Mouse (Mus musculus): Measurements from ENCODE around the gene Fez2.

Fez2 gene

GRCm38 (mm10) chr17:78368481-78368880 is 49.5 kb downstream of the Fez2 start:
- no peak for DNase-seq (ENCODE audit: low read depth, low spot score)

GRCm38 (mm10) chr17:78366070-78366469 is 51.9 kb downstream of the Fez2 start:
- no peak for DNase-seq (ENCODE audit: low read depth, low spot score)

- no peak for DNase-seq (ENCODE audit: low read depth, low spot score)
These were observed 53.2 kb downstream of the Fez2 start for GRCm38 (mm10) chr17:78364555-78365302.

- DNase-seq (ENCODE audit: low read depth, low spot score) = peak; percentile 80
These were observed 55.8 kb downstream of the Fez2 start for GRCm38 (mm10) chr17:78361939-78362728.

GRCm38 (mm10) chr17:78358251-78358726 is 59.7 kb downstream of the Fez2 start:
- no peak for DNase-seq (ENCODE audit: low read depth, low spot score)

GRCm38 (mm10) chr17:78357753-78358152 is 60.2 kb downstream of the Fez2 start:
- no peak for DNase-seq (ENCODE audit: low read depth, low spot score)

- DNase-seq (ENCODE audit: low read depth, low spot score) = no peak
These were observed 62.3 kb downstream of the Fez2 start for GRCm38 (mm10) chr17:78355611-78356010.

DNA sequence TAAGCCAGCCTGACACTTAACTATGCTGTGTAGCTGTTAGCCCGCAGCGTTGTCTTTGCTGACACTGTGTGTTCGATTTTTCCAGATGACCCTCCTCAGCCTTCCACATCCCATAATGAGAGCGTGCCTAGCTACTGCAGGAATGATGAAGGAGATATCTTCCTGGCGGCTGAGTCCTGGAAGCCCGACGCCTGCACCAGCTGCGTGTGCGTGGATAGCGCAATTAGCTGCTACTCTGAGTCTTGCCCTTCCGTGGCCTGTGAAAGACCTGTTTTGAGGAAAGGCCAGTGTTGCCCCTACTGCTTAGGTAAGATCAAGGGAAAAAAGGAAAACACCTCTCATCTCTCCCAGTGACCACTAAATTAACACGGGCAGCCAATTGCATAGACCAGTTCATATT is 63.1 kb downstream of the Fez2 start:
- DNase-seq (ENCODE audit: low read depth, low spot score) = no peak

- DNase-seq (ENCODE audit: low read depth, low spot score) = no peak
These were observed 63.5 kb downstream of the Fez2 start for GRCm38 (mm10) chr17:78354411-78354810.

GRCm38 (mm10) chr17:78352500-78352855 is 65.5 kb downstream of the Fez2 start:
- peak; percentile 74 for DNase-seq (ENCODE audit: low read depth, low spot score)

- peak; percentile 79 for DNase-seq (ENCODE audit: low read depth, low spot score)
These were observed 66.1 kb downstream of the Fez2 start for GRCm38 (mm10) chr17:78351676-78352499.

DNA sequence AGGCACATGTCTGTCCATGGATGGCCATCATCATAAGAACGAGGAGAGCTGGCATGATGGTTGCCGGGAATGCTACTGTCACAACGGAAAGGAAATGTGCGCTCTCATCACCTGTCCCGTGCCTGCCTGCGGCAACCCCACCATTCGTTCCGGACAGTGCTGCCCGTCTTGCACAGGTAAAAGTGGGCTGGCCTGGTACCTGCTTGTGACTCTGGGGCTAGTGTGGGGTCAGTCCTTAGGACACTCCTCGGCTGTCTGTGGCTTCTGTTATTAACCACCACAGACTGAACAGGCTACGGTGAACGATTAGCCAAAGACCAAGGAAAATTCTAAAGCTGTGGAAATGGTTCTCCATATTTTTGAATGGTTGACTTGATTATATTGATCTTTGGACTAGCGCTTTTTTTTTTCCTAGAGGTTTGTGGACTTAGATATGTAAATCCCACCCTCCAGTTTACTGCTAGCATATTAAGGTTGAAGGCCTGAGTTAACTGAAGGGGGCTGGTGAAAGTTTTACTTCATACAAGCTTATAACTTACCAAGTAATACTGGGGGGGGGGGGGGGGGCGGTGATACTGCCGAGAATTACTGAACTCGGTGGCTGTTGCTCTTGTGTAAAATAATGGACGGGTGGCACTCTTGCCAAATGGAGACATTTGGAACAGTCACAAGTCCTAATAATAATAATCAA is 70.7 kb downstream of the Fez2 start:
- DNase-seq (ENCODE audit: low read depth, low spot score) = no peak

GRCm38 (mm10) chr17:78343688-78344087 is 74.3 kb downstream of the Fez2 start:
- DNase-seq (ENCODE audit: low read depth, low spot score) = no peak

DNA sequence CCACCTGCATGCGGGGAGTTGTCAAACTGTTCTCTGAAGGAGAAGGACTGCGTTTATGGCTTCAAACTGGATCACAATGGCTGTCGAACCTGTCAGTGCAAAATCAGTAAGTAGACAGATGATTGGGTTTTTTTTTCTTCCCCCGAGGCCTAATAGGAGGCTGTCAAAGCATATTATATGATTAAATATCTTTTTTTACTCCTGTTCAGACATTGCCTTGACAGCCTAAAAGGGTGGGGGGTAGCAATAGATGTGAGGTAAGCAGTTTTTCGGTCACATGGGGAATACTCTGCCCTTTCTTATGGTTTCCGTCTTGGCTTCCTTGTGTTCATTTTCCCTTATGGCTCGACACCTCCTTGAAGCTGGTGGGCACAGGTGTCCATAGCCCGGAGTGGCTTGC is 82.7 kb downstream of the Fez2 start:
- DNase-seq (ENCODE audit: low read depth, low spot score) = no peak

GRCm38 (mm10) chr17:78333275-78333674 is 84.7 kb downstream of the Fez2 start:
- DNase-seq (ENCODE audit: low read depth, low spot score) = no peak

DNA sequence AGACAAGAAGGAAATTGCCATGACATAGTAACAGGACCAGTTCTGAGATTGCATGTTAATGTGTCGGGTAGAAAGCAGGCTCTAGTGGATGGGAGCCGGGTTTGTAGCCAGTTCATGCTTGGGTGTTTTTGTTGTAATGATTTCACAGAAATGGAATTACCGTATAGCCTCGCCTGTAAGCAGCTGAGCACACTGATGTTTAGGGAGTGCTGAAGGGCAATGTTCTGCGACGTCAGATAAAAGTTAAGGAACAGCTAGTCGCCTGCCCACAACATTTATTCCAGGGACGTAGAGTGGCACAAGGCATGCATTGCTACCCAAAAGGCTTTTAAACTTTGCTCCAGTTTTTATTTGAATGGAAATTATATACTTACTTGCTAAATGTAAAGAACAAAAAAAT is 86.5 kb downstream of the Fez2 start:
- no peak for DNase-seq (ENCODE audit: low read depth, low spot score)

DNA sequence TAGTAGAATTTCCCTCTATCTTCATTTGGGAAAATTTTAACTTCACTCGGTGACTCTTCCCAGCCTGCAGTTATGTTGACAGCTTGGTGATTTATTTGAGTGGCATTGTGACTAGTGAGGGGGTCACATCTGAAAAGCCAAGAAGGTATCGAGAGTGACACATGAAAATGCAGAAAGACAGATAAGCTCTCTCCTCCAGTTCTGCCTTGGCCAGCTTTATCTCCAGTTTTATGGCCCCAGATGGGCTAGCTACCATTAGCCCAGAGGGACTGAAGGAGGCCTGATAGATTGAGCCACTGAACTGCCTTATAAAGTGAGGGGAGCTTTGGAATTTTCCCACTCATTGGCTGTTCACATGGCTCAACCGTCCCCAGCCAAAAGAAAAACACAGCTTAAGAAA is 89.7 kb downstream of the Fez2 start:
- no peak for DNase-seq (ENCODE audit: low read depth, low spot score)

- DNase-seq (ENCODE audit: low read depth, low spot score) = no peak
These were observed 90.8 kb downstream of the Fez2 start for GRCm38 (mm10) chr17:78327187-78327586.

GRCm38 (mm10) chr17:78326381-78326780 is 91.6 kb downstream of the Fez2 start:
- DNase-seq (ENCODE audit: low read depth, low spot score) = no peak

DNA sequence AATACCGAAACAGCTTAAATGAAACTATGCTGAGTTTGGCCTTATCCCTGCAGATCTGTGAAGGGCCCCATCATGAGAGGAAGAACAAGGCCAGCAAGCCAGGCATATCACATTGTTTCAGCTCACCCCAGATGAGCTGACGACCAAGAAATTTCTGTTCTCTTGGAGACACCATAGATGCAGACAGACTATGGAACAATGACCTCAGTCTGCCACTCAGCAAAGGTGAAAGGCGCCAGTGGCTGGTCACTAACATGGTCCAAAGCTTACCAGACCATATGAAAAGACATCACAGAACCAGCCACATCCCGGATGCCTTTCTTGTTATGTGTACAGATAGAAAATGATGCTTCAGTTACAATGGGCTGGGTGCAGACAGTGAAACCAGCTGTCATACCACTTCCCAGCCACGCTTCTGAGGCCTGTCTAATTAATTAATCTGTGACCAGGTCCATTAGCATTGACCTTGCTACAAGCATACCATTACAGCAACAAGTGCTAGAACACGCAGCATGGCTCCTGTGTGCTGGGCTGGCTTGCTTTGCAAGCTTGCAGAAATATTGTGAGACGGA is 92.1 kb downstream of the Fez2 start:
- DNase-seq (ENCODE audit: low read depth, low spot score) = no peak
